Mouse (Mus musculus) lung, adult 2 months (tissue): ENCODE data around the gene Spata33.

Experiments
- CTCF ChIP-seq: fragments of 200-500 bp; IDR thresholded peaks from 2 replicates; pipeline ENCODE4 v1.5.1; 2011; ENCODE audit warnings: mild to moderate bottlenecking, low read length, control low read depth; ENCODE audit not compliant: insufficient read depth
- POLR2A ChIP-seq: fragments of 200-500 bp; IDR thresholded peaks from 2 replicates; pipeline ENCODE4 v1.6.1; 2011; ENCODE audit warnings: low read depth, mild to moderate bottlenecking, control low read depth, low read length, borderline replicate concordance; ENCODE audit errors: extremely low read depth

DNA sequence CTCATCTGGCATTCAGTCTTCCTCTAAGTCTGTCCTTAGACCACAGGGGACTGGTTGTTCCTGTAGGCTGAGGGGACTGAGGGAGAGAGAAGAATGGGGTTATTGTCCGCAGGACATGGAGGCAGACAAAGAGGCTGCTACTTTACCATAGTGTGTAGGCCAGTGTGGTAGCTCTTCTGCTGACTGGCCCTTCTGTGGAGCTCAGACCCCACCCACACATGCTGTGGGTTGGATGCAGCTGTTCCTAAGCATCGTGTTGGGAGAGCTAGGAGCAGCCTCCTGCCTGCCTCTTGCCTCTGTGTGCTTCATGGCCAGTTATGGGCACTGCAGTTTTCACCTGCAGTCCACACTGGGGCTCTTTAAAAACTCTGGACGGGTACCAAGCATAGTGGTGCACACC, 44.5 kb downstream of the Spata33 start:
- TF ChIP-seq CTCF (no peak), POLR2A (no peak)
